Mouse (Mus musculus) lung, postnatal 36 days (tissue): ENCODE data around the gene Gm7978.
"Not testable (repeated sequence)": the region's sequence is repeated elsewhere in the genome, so short reads cannot be mapped to it uniquely, and the experiment has no call there.

Experiments
- DNase-seq: peaks from one replicate; pipeline ENCODE4 v3.0.0; 2022; ENCODE audit warnings: mixed read lengths

Gm7978 gene

GRCm38 (mm10) chr5:95736073-95736472 lies at the start of gene Gm7978:
Gm7978 (minus strand) TSS chr5:95736173.
- not testable (repeated sequence) for DNase-seq

GRCm38 (mm10) chr5:95775690-95776089 lies 39.7 kb upstream of the Gm7978 start, which contains the start of gene E330014E10Rik:
E330014E10Rik (plus strand) TSS chr5:95775990.
- not testable (repeated sequence) for DNase-seq

GRCm38 (mm10) chr5:95741714-95742113 lies 5.7 kb upstream of the Gm7978 start, which contains the start of gene Gm7982:
Gm7982 (plus strand) TSS chr5:95742014.
- not testable (repeated sequence) for DNase-seq
